Mouse (Mus musculus) embryonic facial prominence, embryonic 11.5 days (tissue): ENCODE measurements around the gene Rdh5. TPM values are rescaled to one million over a fixed set of nuclear protein-coding genes. Genes with fewer than 3 reads are reported as not detected.

Experiments
- ATAC-seq: fragments of 200-750 bp; cut with Nextera tagmentation; replicated peaks from 2 replicates; pipeline ENCODE4 v1.8.0; 2017; ENCODE audit warnings: low read depth; ENCODE audit not compliant: insufficient number of reproducible peaks, low FRiP score, low TSS enrichment
- DNase-seq: peaks from one replicate; pipeline ENCODE4 v3.0.0-alpha.2; 2015; ENCODE audit warnings: low spot score
- H3K27ac ChIP-seq: fragments of 300-500 bp; sonication (generic); replicated peaks from 2 replicates; pipeline ENCODE4 v1.5.1; 2014; ENCODE audit warnings: mild to moderate bottlenecking, low read depth, low read length, control low read depth
- H3K27me3 ChIP-seq: fragments of 300-500 bp; sonication (generic); 2 replicates; pipeline ENCODE4 v1.6.1; 2014; ENCODE audit warnings: mild to moderate bottlenecking, low read length, moderate library complexity, mixed read lengths; ENCODE audit not compliant: control insufficient read depth, insufficient read depth
- H3K36me3 ChIP-seq: fragments of 300-500 bp; sonication (generic); replicated peaks from 2 replicates; pipeline ENCODE4 v1.6.1; 2014; ENCODE audit warnings: low read depth, mild to moderate bottlenecking, low read length, moderate library complexity, mixed read lengths; ENCODE audit not compliant: control insufficient read depth, insufficient read depth
- H3K4me1 ChIP-seq: fragments of 300-500 bp; sonication (generic); 2 replicates; pipeline ENCODE4 v1.6.1; 2014; ENCODE audit warnings: low read length, mixed read lengths; ENCODE audit not compliant: control insufficient read depth, insufficient read depth
- H3K4me2 ChIP-seq: fragments of 300-500 bp; sonication (generic); 2 replicates; pipeline ENCODE4 v1.6.1; 2014; ENCODE audit warnings: low read depth, mild to moderate bottlenecking, control low read depth, low read length, moderate library complexity
- H3K4me3 ChIP-seq: fragments of 300-500 bp; sonication (generic); 2 replicates; pipeline ENCODE4 v1.5.1; 2014; ENCODE audit warnings: low read depth, low read length, control low read depth
- H3K9ac ChIP-seq: fragments of 300-500 bp; sonication (generic); replicated peaks from 2 replicates; pipeline ENCODE4 v1.6.1; 2014; ENCODE audit warnings: mild to moderate bottlenecking, control low read depth, low read length
- H3K9me3 ChIP-seq: fragments of 300-500 bp; sonication (generic); replicated peaks from 2 replicates; pipeline ENCODE4 v1.6.1; 2016; ENCODE audit warnings: mild to moderate bottlenecking, low read length, inconsistent platforms, mixed read lengths; ENCODE audit not compliant: control insufficient read depth
- WGBS: fragments of 180-500 bp; shearing (Covaris S2); extraction: QIAGEN DNeasy Blood & Tissue Kit; methylation state at CpG from one replicate; pipeline ENCODE4 v1.1.7; 2014; 5-methylcytosine and 5-hydroxymethylcytosine counted together
- polyA plus RNA-seq: library from polyadenylated mRNA; unstranded; fragments of >200 nt; fragmentation: Nextera tagmentation; extraction: Ambion mirVana; gene quantifications from 2 replicates; pipeline ENCODE4 v1.2.1, GENCODE M21; 2014

The Rdh5 gene
- polyA plus RNA-seq, 1 experiment from 2014 or later: 9.2 TPM

- H3K4me3 ChIP-seq: no peak overlapping the region
- H3K27me3 ChIP-seq: peaks cover 4% of the 10 kb centered on the region; the same call in 1 of the 2 replicates
- no peaks in the 10 kb centered on the region for H3K4me1 ChIP-seq
- ATAC-seq (no peak), DNase-seq (no peak)
- no peak overlapping the region for H3K4me2 ChIP-seq
- WGBS: 79% methylated on average over 6 of the region's 6 CpGs
- no peaks in the 10 kb centered on the region for H3K36me3 ChIP-seq
- H3K9me3 ChIP-seq: no peaks in the 10 kb centered on the region
- no peak overlapping the region for H3K9ac ChIP-seq
- no peak overlapping the region for H3K27ac ChIP-seq
These were observed 22.8 kb downstream of the Rdh5 start for GRCm38 (mm10) chr10:128899759-128900490.

GRCm38 (mm10) chr10:128897501-128897900 lies 25.2 kb downstream of the Rdh5 start:
- WGBS: 13% methylated on average over 1 of the region's 1 CpGs
- DNase-seq: no peak

GRCm38 (mm10) chr10:128896807-128897206 lies 25.9 kb downstream of the Rdh5 start:
- no peak overlapping the region for H3K27ac ChIP-seq
- ATAC-seq (no peak), DNase-seq (no peak)
- H3K9ac ChIP-seq: no peak overlapping the region
- no peaks in the 10 kb centered on the region for H3K36me3 ChIP-seq
- no peaks in the 10 kb centered on the region for H3K4me1 ChIP-seq
- peaks cover 4% of the 10 kb centered on the region; the same call in 1 of the 2 replicates for H3K27me3 ChIP-seq
- WGBS: 35% methylated on average over 1 of the region's 1 CpGs
- no peaks in the 10 kb centered on the region for H3K9me3 ChIP-seq
- no peak overlapping the region for H3K4me3 ChIP-seq
- H3K4me2 ChIP-seq: no peak overlapping the region

More at GRCm38 (mm10) chr10:128897501-128897900, 25.2 kb downstream of the Rdh5 start:
- no peaks in the 10 kb centered on the region for H3K36me3 ChIP-seq
- H3K4me1 ChIP-seq: no peaks in the 10 kb centered on the region
- no peak overlapping the region for H3K9ac ChIP-seq
- H3K9me3 ChIP-seq: no peaks in the 10 kb centered on the region
- H3K4me2 ChIP-seq: no peak overlapping the region
- peaks cover 4% of the 10 kb centered on the region; the same call in 1 of the 2 replicates for H3K27me3 ChIP-seq
- ATAC-seq: no peak
- no peak overlapping the region for H3K27ac ChIP-seq
- no peak overlapping the region for H3K4me3 ChIP-seq

GRCm38 (mm10) chr10:128895952-128896693 lies 26.6 kb downstream of the Rdh5 start:
- Histone ChIP-seq H3K4me1 (no peaks in the 10 kb centered on the region), H3K9me3 (no peaks in the 10 kb centered on the region), H3K9ac (no peak overlapping the region), H3K4me3 (no peak overlapping the region), H3K36me3 (no peaks in the 10 kb centered on the region), H3K27me3 (peaks cover 4% of the 10 kb centered on the region; the same call in 1 of the 2 replicates), H3K27ac (no peak overlapping the region), H3K4me2 (no peak overlapping the region)
- no peak for DNase-seq
- no peak for ATAC-seq
- 2% methylated on average over 17 of the region's 17 CpGs for WGBS

GRCm38 (mm10) chr10:128895437-128895836 lies 27.3 kb downstream of the Rdh5 start:
- DNase-seq: peak; percentile 97
- Histone ChIP-seq H3K9me3 (no peaks in the 10 kb centered on the region), H3K27me3 (peaks cover 4% of the 10 kb centered on the region; the same call in 1 of the 2 replicates), H3K27ac (no peak overlapping the region), H3K9ac (no peak overlapping the region), H3K4me1 (no peaks in the 10 kb centered on the region), H3K4me2 (no peak overlapping the region), H3K36me3 (no peaks in the 10 kb centered on the region), H3K4me3 (no peak overlapping the region)
- WGBS: under 1% methylated on average over 9 of the region's 9 CpGs
- no peak for ATAC-seq

GRCm38 (mm10) chr10:128892246-128892645 lies 30.4 kb downstream of the Rdh5 start:
- Histone ChIP-seq H3K9ac (peak overlapping the region; percentile 82), H3K36me3 (peaks cover 3% of the 10 kb centered on the region; the same call in 1 of the 2 replicates), H3K4me2 (peak overlapping the region; percentile 72), H3K4me1 (no peaks in the 10 kb centered on the region), H3K27me3 (peaks cover 4% of the 10 kb centered on the region; the same call in 1 of the 2 replicates), H3K4me3 (peak overlapping the region; percentile 71), H3K9me3 (no peaks in the 10 kb centered on the region), H3K27ac (peak overlapping the region; percentile 90)
- no peak; the same call in 1 of the 2 replicates for ATAC-seq
- no peak for DNase-seq
- WGBS: 1% methylated on average over 9 of the region's 9 CpGs

- Histone ChIP-seq H3K27ac (peak within 1 kb of the TSS; percentile 90), H3K4me1 (no peaks in the 10 kb centered on the region), H3K4me2 (peak within 1 kb of the TSS; percentile 72), H3K36me3 (peaks cover 3% of the 10 kb centered on the region), H3K27me3 (peaks cover 3% of the 10 kb centered on the region; the same call in 1 of the 2 replicates), H3K9me3 (no peaks in the 10 kb centered on the region), H3K4me3 (peak within 1 kb of the TSS; percentile 71), H3K9ac (peak within 1 kb of the TSS; percentile 82)
- DNase-seq (peak; percentile 92), ATAC-seq (peak; percentile 75)
- whole genome bisulfite sequencing: under 1% methylated on average over 42 of the region's 89 CpGs
These were observed 31.2 kb downstream of the Rdh5 start, which contains the start of gene Gdf11 for GRCm38 (mm10) chr10:128891296-128892094. Gdf11 (minus strand) TSS chr10:128891718.
